Mouse (Mus musculus): Measurements from ENCODE around the gene Cyp2j9. TPM values are rescaled to one million over a fixed set of nuclear protein-coding genes. Genes with fewer than 3 reads are reported as not detected.

The Cyp2j9 gene
- polyA plus RNA-seq, 1 experiment: 6.7 TPM

DNA sequence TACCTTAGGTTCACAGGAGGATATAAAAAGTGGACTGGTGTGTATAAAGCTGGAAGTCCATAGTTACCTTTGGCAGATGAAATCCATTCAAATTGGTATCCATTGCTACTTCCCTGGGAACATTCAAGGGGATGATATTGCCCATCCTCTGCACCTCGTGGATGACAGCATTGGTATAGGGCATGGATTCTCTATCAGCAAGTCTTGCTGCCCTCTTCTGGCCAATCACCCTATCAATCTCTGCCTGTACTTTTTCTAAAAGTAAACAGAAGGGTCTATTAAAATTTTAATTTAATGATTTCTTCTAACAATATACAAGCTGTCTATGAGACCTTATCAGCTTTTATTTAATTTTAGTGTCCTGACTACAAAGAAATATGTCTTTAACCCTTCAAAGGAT lies 65.6 kb downstream of the Cyp2j9 start:
- TF ChIP-seq POLR2A (IDR thresholded peaks at IDR 0.05; ENCODE audit: low read depth, low read length): no peak
- no peak; the same call in 1 of the 2 replicates for TF ChIP-seq CTCF (conservative IDR thresholded peaks at IDR 0.05; ENCODE audit: insufficient read depth, insufficient read length, low read depth, low read length)
- Histone ChIP-seq H3K4me3 (ENCODE audit: insufficient read depth, low read depth, low read length) (no peak overlapping the region), H3K27me3 (replicated peaks; ENCODE audit: control insufficient read depth, insufficient read depth, low read length) (no peaks in the 10 kb centered on the region), H3K4me1 (ENCODE audit: control insufficient read depth, insufficient read depth, low read length) (no peaks in the 10 kb centered on the region), H3K36me3 (ENCODE audit: control insufficient read depth, insufficient read depth, low read length) (peaks cover 3% of the 10 kb centered on the region), H3K27ac (ENCODE audit: insufficient read depth, low read depth, low read length) (no peak overlapping the region)
- DNase-seq: peak; percentile 43
- 8% methylated on average over 1 of the region's 1 CpGs for WGBS

DNA sequence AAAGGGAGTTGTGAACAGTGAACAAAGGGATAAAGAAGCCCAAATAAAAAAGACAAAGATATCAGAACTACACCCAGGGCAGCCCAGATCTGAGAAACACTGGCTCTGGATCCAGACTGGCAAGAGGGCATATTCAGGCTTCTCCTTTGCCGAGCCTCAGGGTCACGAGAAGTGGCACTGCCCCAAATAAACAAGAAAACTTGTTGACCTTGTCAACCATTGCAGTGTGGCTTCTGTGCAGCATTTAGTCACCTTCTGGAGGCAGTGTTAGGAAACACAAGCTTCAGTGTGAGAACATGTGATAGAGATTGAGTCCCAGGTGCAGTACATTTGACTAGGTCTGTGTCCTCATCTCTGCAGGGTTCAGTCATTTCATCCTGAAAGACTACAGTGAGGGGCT lies 69.1 kb downstream of the Cyp2j9 start:
- Histone ChIP-seq H3K27me3 (replicated peaks; ENCODE audit: control insufficient read depth, insufficient read depth, low read length) (no peaks in the 10 kb centered on the region), H3K4me1 (ENCODE audit: control insufficient read depth, insufficient read depth, low read length) (no peaks in the 10 kb centered on the region), H3K4me3 (ENCODE audit: insufficient read depth, low read depth, low read length) (no peak overlapping the region), H3K27ac (ENCODE audit: insufficient read depth, low read depth, low read length) (no peak overlapping the region; the same call in 1 of the 2 replicates), H3K36me3 (ENCODE audit: control insufficient read depth, insufficient read depth, low read length) (peaks cover 5% of the 10 kb centered on the region)
- WGBS: 60% methylated on average over 2 of the region's 2 CpGs
- no peak for TF ChIP-seq CTCF (conservative IDR thresholded peaks at IDR 0.05; ENCODE audit: insufficient read depth, insufficient read length, low read depth, low read length)
- no peak for TF ChIP-seq POLR2A (IDR thresholded peaks at IDR 0.05; ENCODE audit: low read depth, low read length)
- peak; percentile 30 for DNase-seq

Other genes with a start within 250 kb of the Cyp2j9 start
- gene Cyp2j11, start 242.9 kb downstream of the Cyp2j9 start, polyA plus RNA-seq (2012; rRNA removed): 137 and 187 TPM in 2 replicates
- 0.22 and 0.39 TPM in 2 replicates for gene Cyp2j8, start 84.2 kb downstream of the Cyp2j9 start, polyA plus RNA-seq (2012; rRNA removed)
- gene Cyp2j6, start 37.9 kb downstream of the Cyp2j9 start, polyA plus RNA-seq (2012; rRNA removed): 7.1 and 8.4 TPM in 2 replicates
- gene Cyp2j5, start 72.6 kb upstream of the Cyp2j9 start, polyA plus RNA-seq (2012; rRNA removed): 315 and 329 TPM in 2 replicates
- gene Gm12695, start 193.6 kb upstream of the Cyp2j9 start, polyA plus RNA-seq (2012; rRNA removed): not detected in 2 replicates

Data from kidney, adult 2 months (tissue).